Mouse (Mus musculus) heart, embryonic 13.5 days (tissue): Measurements from ENCODE around the gene Hs3st3a1. TPM values are rescaled to one million over a fixed set of nuclear protein-coding genes. Genes with fewer than 3 reads are reported as not detected.
A peak's percentile ranks its signal among the peaks of the same experiment; 100 is the strongest.

Experiments
- ATAC-seq: fragments of 200-750 bp; cut with Nextera tagmentation; 2 replicates; pipeline ENCODE4 v1.8.0; 2017; ENCODE audit warnings: moderate TSS enrichment; ENCODE audit not compliant: insufficient number of reproducible peaks, low FRiP score, low TSS enrichment; ENCODE audit errors: extremely low read depth
- H3K27ac ChIP-seq: fragments of 300-500 bp; sonication (generic); replicated peaks from 2 replicates; pipeline ENCODE4 v1.5.1; 2015; ENCODE audit warnings: moderate library complexity, mild to moderate bottlenecking, inconsistent platforms
- H3K27me3 ChIP-seq: fragments of 300-500 bp; sonication (generic); replicated peaks from 2 replicates; pipeline ENCODE4 v1.6.1; 2015; ENCODE audit warnings: mild to moderate bottlenecking, inconsistent platforms
- H3K36me3 ChIP-seq: fragments of 300-500 bp; sonication (generic); 2 replicates; pipeline ENCODE4 v1.6.1; 2015; ENCODE audit warnings: mild to moderate bottlenecking, inconsistent platforms
- H3K4me1 ChIP-seq: fragments of 300-500 bp; sonication (generic); 2 replicates; pipeline ENCODE4 v1.6.1; 2015; ENCODE audit warnings: inconsistent platforms
- H3K4me2 ChIP-seq: fragments of 300-500 bp; sonication (generic); 2 replicates; pipeline ENCODE4 v1.6.1; 2015; ENCODE audit warnings: inconsistent platforms, mild to moderate bottlenecking, moderate library complexity
- H3K4me3 ChIP-seq: fragments of 300-500 bp; sonication (generic); 2 replicates; pipeline ENCODE4 v1.5.1; 2015; ENCODE audit warnings: moderate library complexity, mild to moderate bottlenecking, inconsistent platforms
- H3K9ac ChIP-seq: fragments of 300-500 bp; sonication (generic); 2 replicates; pipeline ENCODE4 v1.6.1; 2015; ENCODE audit warnings: inconsistent platforms, mild to moderate bottlenecking, moderate library complexity
- H3K9me3 ChIP-seq: fragments of 300-500 bp; sonication (generic); 2 replicates; pipeline ENCODE4 v1.6.1; 2016; ENCODE audit warnings: inconsistent platforms
- WGBS: fragments of 180-500 bp; shearing (Covaris S2); methylation state at CpG from one replicate; pipeline ENCODE4 v1.1.7; 2015; ENCODE audit warnings: mixed read lengths; 5-methylcytosine and 5-hydroxymethylcytosine counted together
- polyA plus RNA-seq: library from polyadenylated mRNA; unstranded; fragments of >200 nt; fragmentation: Nextera tagmentation; extraction: Ambion mirVana; gene quantifications from 2 replicates; pipeline ENCODE4 v1.2.1, GENCODE M21; 2015

Gene Hs3st3a1
- polyA plus RNA-seq, 1 experiment from 2014 or later = 0.35 TPM

DNA sequence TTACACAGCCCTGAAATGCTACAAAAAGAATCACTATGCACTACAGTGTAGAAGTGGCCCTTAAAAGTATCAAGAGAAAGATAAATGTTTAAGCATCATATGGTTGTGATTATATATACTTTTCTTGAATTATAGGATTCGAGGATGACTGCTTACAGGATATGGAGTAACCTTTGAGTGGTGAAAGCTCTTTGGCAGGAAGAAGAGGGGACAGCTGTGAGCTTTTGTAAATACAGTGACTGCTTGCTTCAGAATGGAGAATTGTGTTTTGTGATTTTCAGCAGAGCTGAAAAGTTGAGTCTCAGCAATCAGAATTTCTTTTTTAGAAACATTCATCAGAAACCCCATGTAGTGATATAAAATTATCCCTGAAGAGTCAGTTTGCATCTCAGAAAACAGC, 124.3 kb downstream of the Hs3st3a1 start:
- Histone ChIP-seq H3K36me3 (no peaks in the 10 kb centered on the region), H3K9ac (no peak overlapping the region), H3K27ac (no peak overlapping the region), H3K4me3 (no peak overlapping the region), H3K4me2 (no peak overlapping the region), H3K27me3 (0 out of 2 replicates have a peak, but pooled peaks cover under 1% of the 10 kb centered on the region), H3K4me1 (peaks cover 13% of the 10 kb centered on the region), H3K9me3 (no peaks in the 10 kb centered on the region)
- ATAC-seq = no peak
- 43% methylated on average over 1 of the region's 1 CpGs for WGBS

DNA sequence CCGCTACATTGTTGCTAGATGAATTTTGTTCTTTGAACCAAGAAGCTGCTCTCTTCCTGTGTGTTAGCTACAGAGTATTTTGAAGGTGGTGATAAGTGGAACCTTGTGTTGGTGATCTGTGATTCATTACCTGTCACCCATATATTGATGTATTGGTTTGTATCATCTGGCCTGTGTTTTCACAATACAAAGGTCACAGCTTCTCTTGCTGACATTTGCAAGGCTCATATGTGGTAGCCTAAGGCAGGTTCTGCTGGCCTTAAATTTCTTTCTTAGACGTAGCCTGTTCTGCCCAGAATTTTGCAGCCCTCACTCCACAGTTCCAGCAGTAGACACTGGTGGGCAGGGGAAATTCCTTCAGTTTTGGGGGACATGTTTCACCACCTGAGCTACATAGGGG, 125.3 kb downstream of the Hs3st3a1 start:
- H3K36me3 ChIP-seq = no peaks in the 10 kb centered on the region
- WGBS = 71% methylated on average over 2 of the region's 2 CpGs

DNA sequence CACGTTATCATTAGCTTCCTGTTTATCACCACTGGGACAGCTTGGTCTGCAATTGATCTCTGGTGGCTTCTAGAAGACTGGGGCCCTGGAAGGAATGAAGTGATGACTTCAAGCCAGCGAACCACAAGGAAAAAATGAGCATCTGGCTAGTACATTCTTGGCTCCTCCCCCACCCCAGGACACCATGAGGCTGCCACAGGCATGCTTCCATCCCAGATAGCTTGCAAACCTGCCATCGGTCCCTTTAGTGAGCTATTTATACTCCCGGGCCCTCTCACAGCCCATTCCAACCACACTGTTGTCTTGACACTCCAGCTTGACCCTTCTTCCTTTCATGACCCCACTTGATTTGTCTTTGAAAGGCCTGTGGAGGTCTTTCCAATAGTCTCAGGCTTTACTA, 127.6 kb downstream of the Hs3st3a1 start:
- Histone ChIP-seq H3K27me3 (no peaks in the 10 kb centered on the region), H3K4me3 (no peak overlapping the region), H3K9me3 (no peaks in the 10 kb centered on the region), H3K9ac (no peak overlapping the region), H3K27ac (0 out of 2 replicates have a peak overlapping the region, but pooled peaks have one; percentile 2), H3K36me3 (no peaks in the 10 kb centered on the region), H3K4me2 (no peak overlapping the region), H3K4me1 (peaks cover 13% of the 10 kb centered on the region)
- no peak for ATAC-seq
- 15% methylated on average over 4 of the region's 4 CpGs for WGBS

More for the DNA sequence above, 125.3 kb downstream of the Hs3st3a1 start:
- no peak overlapping the region for H3K4me3 ChIP-seq
- no peak for ATAC-seq
- no peak overlapping the region for H3K27ac ChIP-seq
- no peak overlapping the region for H3K4me2 ChIP-seq
- H3K4me1 ChIP-seq = peaks cover 13% of the 10 kb centered on the region
- no peaks in the 10 kb centered on the region for H3K9me3 ChIP-seq
- H3K27me3 ChIP-seq = no peaks in the 10 kb centered on the region
- no peak overlapping the region for H3K9ac ChIP-seq

Other genes starting within 250 kb of the Hs3st3a1 start
- gene F930015N05Rik, start 1.3 kb downstream of the Hs3st3a1 start, polyA plus RNA-seq = 0.19 TPM in 1 of 2 replicates, not detected in the other